Mouse (Mus musculus): ENCODE results near the gene Nell1.

Gene Nell1

GRCm38 (mm10) chr7:50850271-50850670 lies 875.6 kb downstream of the Nell1 start:
- DNase-seq (ENCODE audit: low spot score): no peak

DNA sequence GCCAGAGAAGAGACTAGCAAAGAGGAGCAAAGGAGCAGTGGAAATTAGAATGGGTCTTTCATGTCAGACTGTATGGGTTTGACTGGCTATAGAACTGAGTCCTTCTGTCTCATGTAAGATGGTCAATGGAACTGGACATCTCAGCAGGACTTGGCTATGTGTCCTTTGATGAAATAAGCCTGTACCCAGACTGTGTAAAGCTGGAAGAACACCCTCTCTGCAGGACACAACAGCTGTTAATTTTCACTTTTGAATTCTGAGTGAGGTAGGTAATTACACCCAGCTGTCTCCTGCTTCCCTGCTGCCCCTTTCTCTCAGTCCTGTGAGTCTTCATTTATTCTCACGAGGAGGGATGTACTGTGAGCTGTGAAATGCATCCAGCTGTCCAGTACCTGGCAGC lies 895.5 kb downstream of the Nell1 start:
- DNase-seq (ENCODE audit: low spot score): no peak

- DNase-seq (ENCODE audit: low spot score): no peak
Measured at GRCm38 (mm10) chr7:50887625-50888024, 913.0 kb downstream of the Nell1 start.

- DNase-seq (ENCODE audit: low spot score): no peak
Measured at GRCm38 (mm10) chr7:50899541-50900088, 925.0 kb downstream of the Nell1 start.

Data from adipocyte (in vitro differentiated cells).